Mouse (Mus musculus): ENCODE data around the gene Elfn2.

GRCm38 (mm10) chr15:78752991-78753390 is 34.4 kb upstream of the Elfn2 start:
- TF ChIP-seq CTCF (conservative IDR thresholded peaks at IDR 0.05; ENCODE audit: low read length) (no peak), POU5F1 (IDR thresholded peaks at IDR 0.05; ENCODE audit: borderline replicate concordance, low read length) (no peak)
